Mouse (Mus musculus) adrenal gland, adult 18-20 months (tissue): ENCODE measurements around the gene Prkn. TPM values are rescaled to one million over a fixed set of nuclear protein-coding genes. Genes with fewer than 3 reads are reported as not detected.
A peak's percentile ranks its signal among the peaks of the same experiment; 100 is the strongest.
"Not testable (repeated sequence)": the region's sequence is repeated elsewhere in the genome, so short reads cannot be mapped to it uniquely, and the experiment has no call there.

Experiments
- DNase-seq, 2 experiments: peaks; one replicate each; pipeline ENCODE4 v3.0.0; 2021 to 2022; ENCODE audit warnings: low spot score in 2 of 2
- total RNA-seq, 2 experiments: library from RNA; stranded (reverse); gene quantifications; 1 replicate in 1 of 2; 2 replicates in 1 of 2; pipeline ENCODE4 v1.2.3; 2021

Gene Prkn
- total RNA-seq, 2 experiments from 2014 or later, result 10.2 to 13.8 TPM

DNA sequence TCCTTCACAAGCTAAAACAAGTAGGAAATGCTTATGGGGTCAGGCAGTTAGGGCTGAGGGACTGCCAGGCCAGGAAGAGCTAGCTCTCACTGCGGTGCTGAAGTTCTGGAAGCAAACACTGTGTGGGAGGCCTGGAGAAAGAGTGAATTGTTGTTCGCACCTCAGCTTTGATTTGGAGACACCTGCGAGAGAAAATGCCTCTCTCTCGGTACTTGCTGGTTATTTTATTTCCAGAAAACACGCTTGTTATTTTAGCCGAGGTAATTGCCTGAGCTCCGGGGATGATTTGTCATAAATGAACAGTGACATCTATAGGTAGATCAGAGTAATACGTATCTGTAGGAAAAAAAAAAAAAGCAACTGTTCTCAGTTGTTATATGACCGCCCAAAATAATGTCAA is 1132.4 kb downstream of the Prkn start:
- DNase-seq, result no peak

DNA sequence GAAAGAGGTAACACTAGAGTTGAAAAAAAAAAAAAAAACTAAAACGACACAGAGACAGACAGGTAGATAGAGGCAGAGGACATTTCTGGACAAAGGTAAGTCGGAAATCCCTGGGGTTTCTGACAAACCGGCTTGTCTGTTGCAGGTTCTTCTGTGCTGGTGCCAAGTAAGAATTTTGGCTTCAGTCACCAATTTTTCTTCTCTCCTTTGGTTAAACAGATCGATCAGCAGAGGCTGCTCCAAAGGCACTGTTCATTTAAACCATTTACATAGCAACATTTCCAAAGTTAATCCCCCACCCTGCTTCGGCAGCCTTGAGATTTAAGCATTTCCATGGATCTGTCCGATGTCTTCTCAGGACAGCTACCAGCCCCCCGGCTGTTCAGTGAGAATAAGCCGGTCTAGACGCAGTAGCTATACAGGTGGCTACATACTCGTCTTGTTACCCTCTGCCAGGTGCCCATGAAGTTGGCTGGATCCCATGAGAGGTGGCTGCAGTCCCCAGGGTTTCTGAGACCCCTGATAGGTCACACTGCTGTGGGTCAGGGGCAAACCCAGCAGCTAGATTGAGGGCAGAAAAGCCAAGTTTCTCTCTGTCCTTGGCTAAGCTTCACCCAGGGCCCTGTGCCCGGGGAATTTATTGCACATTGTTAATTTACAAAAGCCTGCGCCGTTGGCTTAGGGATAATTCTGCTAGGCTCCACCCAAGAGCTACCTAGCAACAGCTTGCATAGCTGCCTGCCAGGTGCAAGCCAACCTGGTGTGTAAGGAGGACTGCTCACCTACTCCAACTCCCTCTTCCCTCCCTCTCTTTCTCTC is 1133.0 kb downstream of the Prkn start:
- DNase-seq, result no peak

DNA sequence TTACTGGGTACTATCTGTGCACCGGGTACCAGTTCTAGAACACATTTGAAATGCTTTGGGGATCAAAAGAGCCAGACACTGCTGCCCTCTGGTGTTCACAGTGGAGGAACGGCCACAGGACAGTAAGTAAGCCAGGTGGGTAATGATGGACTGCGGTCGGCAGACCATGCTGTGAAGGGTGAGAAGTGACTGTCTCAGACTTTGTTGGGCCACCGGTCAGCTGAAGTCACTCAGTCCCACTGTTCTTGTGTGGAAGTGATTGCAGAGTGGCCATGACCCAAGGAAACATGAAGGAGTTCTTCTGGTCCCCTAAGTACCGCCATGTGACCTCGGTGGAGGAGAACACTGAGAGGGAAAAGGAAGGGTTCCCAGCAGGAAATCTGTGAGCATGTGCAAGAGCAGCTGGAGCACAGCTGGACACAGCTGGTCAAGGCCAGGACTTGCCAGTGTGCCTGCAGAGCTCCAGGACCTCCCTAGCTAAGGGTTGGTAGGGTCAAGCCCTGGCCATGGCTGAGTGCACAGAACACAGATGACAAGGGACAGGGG is 1135.0 kb downstream of the Prkn start:
- DNase-seq, result peak in 1 of 2 experiments; percentile 11

DNA sequence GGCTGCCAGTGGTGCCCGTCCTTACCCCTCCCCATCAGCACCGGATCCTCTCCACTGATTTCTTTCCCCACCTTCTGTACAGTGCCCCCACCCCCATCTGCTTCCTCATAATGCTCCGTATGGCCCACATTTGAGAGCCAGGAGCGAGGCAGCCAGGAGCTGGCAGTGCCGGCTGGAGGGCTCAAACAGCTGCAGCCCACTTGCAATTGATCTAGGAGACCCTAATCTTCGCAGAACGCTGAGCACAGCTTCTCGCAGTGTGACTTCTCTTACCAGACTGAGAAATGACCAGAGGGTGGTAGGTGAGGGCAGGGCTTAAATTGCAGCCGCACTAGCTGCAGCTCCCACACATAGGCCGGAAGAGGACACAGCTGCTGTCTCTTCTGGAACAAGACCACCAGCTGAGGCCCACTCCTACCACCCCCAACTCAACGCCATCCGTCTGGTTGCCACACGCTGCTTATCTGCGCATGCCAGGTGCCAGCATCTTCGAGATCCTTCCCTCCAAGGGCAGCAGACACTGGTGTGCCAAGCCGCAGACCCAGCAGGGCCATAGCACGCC is 1138.2 kb downstream of the Prkn start:
- DNase-seq, result no peak

DNA sequence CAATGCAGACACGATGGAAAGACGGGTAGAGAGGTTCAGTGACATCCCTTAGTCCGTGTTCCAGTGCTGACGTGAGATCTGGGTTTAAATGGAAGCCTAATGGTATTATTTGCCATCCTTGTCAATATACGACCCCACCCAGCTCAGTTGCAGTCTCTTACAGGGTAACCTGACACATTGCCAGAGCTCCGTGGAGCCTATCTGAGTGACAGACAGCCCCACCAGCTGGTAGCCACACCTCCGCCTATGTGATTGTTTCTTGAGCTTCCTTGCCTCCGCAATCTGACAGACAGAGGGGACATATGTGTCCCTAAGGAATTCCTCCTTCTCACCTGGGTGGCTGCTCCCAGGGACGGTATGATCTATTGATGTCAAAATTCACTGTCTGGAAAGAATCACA is 1141.5 kb downstream of the Prkn start:
- DNase-seq, result no peak

DNA sequence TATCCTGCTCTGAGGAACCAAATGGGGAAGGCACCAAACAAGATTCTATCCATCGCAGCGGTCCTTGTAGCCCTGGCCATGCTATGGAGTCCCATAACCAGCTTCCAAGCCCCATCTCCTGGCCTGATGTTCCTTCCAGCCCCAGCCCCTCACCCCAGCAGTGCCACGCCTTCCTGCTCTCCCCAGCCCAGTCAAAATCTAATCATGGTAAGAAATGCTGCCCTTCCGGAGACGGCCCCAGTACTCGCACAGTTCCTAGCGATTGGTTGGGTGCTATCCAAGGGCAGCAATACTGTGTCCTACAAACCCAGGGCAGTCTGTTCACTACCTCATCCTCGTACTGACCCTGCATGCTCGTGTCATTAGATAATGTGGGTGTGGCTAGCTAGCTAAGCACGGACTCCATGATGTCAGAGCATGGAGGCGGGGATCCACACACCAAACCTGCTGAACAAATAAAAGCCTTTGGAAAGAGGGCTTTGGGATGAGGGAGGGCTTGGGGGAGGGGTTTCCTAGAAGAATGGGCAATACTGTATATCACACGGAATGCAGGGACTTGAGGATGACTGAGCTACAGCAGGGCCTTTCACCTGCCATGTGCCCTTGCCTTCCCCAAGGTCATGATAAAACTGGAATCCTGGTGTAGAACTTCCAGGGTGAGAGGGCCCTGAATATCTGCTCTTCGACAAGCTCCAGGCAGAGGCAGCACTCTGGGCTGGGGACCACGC is 1148.1 kb downstream of the Prkn start:
- no peak for DNase-seq

DNA sequence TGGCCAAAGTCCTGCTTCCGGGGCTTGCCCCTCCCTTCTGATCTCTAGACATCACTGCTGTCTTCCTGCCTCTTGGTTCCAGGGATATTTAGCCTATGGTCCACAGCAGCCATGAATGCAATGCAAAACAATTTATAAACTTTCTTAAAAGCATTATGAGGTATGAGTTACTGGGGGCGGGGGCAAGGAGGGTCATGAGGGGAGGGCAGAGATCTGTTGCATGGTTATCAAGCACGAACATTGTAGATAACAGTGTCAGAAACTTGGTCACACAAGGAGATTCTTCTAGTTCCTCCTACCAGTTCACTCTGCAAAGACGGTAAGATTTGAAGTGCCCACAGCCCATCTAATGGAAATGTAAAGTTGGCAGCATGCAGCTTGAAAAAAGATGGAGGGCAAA is 1149.1 kb downstream of the Prkn start:
- no peak for DNase-seq

DNA sequence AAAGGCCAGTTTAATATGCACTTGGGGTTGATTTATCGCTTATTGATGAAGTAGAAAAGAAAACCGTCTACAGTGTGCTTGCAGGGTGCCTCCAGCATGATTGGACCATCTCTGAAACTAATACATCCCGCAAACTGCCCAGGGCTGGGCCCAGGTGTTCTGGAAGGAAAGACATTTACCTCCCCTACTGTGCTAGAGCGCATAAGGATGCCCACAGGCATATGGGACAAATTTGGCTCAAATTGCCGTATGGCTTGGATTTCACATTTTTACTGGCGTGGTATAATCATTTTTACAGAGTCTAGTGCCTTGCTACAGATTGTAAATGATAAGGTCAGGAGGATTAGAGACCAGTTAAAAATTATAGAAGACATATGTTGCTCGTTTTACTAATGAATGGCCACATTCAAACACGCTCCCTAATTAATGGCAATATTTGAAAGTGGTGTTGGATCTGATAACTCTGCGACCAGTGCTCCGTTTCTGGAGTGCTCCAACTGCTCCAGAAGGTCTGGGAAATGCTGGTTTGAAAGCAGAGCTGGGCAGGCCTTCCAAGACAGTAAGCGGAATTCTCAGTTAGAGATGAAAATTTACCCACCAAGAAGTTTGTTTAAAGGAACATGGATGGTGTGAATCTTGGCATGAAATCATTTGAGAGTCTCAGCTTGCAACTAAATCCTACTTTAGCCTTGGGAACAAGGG is 1150.4 kb downstream of the Prkn start:
- no peak for DNase-seq

DNA sequence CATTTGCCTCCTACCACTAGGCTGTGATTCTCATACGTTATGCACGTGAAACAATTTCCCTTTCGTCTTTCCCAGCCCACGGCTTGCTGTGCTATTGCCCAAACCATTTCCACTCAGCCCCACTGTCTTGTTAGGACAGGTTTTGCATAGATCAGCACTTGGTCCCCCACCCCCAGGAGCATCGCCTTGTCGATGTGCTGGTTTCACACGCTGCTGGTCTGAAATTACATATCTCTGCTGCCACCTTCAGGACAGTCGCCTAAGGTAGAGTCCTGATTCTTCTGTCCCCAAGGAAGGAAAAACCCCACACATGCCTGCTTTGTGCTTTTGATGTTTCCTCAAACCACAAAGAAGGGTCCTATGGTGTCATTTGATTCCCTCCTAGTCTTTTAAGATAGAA is 1153.1 kb downstream of the Prkn start:
- peak; percentile 15 to 31 for DNase-seq

DNA sequence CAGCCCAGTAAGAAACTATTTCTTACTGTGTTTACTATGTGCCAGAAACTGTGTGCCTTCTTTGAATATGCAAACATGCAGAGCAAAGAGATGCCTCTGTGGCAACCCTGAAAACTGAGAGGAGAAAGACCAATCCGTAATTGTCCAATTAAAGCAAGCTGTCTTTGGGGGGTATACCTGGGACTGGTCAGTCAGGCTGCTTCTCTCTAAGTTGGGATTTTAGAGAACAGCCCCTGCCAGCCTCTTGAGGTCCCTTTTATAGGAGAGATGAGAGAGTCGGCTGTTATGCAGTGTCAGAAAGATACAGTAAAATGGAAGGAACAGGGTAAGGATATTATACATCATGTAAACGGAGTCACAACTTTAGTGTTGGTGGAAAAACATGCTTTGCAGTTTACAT is 1154.1 kb downstream of the Prkn start:
- no peak for DNase-seq

DNA sequence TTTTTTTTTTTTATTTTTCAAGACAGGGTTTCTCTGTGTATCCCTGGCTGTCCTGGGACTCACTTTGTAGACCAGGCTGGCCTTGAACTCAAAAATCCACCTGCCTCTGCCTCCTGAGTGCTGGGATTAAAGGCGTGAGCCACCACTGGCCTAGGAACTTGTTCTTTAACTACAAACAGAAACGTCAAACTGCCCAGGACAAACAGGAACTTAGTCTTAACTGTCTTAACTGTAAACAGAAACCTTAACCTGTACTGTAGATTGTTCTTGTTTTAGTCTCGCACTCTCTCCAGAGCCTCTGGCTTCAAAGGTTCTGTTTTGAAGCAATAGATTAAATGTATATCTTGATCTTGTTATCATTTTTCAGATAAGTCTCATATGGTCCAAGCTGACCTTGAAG is 1154.6 kb downstream of the Prkn start:
- not testable (repeated sequence) for DNase-seq

DNA sequence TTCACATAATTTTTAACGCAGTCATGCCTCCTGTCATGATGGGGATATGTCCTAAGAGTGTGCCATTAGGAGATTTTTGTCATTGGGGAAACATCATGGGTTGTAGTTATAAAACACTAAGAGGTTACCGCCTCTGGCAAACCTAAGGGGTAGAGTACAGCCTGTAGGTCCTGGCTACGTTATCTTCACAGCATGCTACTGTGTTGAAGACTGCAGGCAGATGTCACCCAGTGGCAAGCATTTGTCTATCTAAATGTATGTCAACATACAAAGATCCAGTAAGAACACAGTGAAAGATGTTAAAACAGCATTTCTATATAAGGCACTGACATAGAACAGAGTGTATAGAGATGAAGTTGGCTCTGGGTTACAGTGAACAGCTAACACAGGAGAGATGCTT is 1155.3 kb downstream of the Prkn start:
- DNase-seq, result no peak

DNA sequence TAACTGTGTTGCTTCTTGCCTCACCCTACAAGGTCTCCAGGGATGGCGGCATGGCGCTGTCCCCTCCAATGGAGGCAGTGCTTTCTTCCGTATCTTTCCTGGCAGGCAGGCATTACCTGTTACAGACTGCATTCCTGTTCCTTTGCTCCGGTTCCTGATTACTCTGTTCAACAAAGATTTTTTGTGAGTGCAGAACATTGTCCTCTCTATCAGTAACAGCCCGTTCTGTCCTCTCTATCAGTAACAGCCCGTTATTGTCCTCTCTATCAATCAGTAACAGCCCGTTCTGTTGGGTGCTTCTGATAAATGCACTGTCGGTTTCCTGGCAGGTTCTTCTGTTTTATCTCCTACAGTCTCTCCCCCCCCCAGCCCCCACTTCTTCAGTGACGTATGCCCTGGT is 1156.1 kb downstream of the Prkn start:
- no peak for DNase-seq

DNA sequence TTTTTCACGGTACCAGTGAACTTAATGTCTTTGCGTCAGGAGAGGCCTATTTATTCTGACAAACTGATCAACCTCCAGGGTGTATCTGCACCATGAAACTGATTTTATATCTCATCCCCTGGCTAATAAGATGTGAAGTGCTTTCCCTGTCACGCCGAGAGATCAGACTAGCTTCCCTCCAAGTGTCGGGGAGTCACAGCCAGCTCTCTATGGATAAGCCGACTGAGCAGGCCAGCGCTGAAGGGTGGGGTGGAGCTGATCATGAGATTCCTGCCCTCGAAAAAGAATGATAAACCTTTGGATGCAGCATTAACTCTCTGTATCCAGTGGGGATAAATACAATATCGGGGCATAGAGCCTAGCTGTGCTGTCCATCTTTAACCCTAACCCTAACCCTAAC is 1160.1 kb downstream of the Prkn start:
- no peak for DNase-seq

DNA sequence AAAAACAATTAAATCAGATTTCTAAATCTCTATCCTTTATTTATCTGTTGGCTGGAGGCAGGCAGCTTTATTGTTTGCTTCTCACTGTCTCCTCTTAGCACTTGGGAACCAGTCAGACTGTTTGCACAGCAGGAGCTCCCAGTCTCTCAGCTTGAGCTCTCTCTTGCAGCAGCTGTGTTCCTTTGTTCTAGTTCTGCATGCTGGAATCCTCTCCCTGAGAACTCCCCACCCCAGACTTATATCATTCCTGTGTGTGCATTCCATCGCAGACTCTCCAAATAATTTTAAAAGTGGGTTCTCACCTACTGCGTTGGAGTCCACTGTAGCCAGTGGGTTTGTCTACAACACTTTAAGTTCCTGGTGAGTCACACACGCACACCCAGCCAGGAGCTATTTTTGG is 1181.1 kb downstream of the Prkn start:
- DNase-seq, result no peak

DNA sequence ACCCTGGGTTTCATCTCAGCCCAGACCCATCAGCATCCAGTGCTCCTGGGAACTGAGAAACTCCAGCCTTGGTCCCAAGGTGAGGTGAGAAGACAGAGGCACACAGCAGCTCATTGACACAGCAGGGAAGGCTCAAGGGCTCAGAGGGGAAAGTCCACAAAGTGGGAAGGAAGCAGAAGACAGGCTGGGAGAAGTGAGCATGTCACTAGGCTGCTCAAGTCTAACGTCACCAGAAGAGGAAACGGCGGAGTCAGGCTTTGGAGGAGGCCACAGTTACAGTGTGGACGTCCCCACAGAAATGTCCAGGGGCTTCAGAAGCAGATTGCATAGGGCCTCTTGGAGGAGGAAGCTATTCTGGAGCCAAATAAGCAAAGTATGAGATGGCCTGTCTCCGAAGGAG is 1189.2 kb downstream of the Prkn start:
- no peak for DNase-seq

DNA sequence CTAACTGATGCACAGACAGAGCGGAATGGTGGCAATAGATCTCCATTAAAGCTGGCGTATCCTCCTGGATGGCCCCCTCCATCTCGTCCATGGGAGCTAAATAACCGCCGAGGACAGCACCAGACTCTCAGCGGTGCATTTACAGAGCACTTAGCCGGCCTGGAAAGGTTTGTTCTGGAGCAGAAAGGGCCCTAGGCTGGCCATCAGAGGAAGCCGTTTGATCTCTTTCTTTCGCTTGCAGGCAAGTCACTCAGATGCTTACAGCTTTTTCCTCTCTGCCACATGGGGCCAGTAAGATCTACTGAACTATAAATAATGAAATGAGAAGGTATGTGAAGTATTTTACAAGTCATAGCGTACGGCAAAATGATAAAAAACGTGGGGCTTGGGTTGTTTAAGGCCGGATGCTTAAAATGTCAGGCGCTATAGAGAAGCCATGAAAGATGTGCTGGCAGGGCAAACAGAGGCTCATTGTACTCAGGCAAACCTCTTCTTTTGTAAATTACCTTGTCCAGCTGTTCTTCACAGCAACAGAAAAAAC is 1189.8 kb downstream of the Prkn start:
- DNase-seq, result no peak

DNA sequence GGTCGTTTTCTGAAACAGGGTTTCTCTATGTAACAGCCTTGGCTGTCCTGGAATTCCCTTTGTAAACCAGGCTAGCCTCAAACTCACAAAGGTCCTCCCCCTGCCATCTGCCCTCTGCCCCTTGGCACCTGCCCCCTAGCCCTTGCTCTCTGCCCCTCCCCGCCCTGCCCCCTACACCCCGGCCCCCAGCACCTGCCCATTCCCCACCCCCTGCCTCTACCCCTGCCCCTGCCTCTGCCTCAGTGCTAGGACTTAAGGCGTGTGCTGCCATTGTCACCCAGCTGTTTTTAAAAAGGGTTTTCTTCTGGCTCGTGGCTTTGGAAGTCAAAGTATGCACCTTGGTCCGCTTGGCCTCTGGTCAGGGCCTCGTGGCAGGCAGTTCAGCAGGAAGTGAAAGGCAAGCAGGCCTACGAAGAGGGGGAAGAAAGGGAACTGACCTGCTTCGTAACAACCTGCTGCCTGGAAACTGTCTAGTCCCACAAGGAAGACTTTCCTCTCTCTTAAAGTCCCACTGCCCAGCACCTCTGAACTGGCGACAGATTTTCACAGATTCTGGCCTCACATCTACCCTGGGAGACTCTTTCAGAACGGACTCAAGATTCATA is 1190.5 kb downstream of the Prkn start:
- DNase-seq, result no peak

DNA sequence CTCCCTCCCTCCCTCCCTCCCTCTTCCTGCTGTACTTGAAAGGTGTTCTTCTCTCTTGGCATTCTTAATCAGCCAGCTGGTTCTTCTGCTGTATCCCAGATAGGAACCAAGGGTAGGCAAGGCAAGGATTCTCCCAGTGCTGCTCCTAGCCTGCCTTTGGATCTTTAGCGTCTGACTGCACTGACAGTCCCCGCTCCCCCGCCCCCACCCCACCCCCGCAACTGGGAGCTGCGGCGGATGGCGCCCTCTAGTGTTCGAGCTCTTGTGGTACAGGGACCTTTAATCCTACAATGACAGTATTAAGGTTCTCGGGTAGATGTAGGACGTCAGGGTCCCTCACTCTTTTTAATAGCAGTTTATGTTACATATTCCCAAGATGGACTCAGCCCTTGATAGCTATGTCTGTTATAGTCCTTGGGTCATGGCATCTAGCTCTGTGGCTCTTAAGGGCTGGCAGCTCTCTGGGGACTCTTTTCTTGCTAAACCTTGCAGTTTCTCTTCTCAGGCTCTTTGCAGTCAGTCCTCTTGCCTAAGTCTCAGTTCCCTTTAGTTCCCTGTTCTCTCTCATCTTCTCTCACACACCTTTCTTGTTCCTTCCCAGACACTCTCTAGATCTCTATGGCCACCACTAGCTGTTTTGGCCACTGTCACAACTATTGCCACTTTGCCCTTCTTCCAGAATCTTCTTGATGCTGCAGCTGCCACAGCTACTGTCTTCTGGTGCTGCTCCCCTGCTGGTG is 1191.2 kb downstream of the Prkn start:
- peak; percentile 63 to 70 for DNase-seq
